Mouse (Mus musculus) limb, embryonic 14.5 days (tissue): ENCODE results near the gene Aldh18a1. TPM values are rescaled to one million over a fixed set of nuclear protein-coding genes. Genes with fewer than 3 reads are reported as not detected.

ENCODE experiments used
- ATAC-seq: fragments of 200-750 bp; cut with Nextera tagmentation; 2 replicates; pipeline ENCODE4 v1.8.0; 2017; ENCODE audit warnings: low read depth, moderate number of reproducible peaks, moderate TSS enrichment; ENCODE audit not compliant: low FRiP score
- DNase-seq: peaks from one replicate; pipeline ENCODE4 v3.0.0-alpha.2; 2015; ENCODE audit warnings: low spot score
- H3K27ac ChIP-seq: fragments of 300-500 bp; sonication (generic); replicated peaks from 2 replicates; pipeline ENCODE4 v1.5.1; 2014; ENCODE audit warnings: low read depth, mild to moderate bottlenecking, low read length, moderate library complexity, mixed read lengths
- H3K27me3 ChIP-seq: fragments of 300-500 bp; sonication (generic); 2 replicates; pipeline ENCODE4 v1.6.1; 2014; ENCODE audit warnings: low read length, mixed read lengths; ENCODE audit not compliant: control insufficient read depth, insufficient read depth
- H3K36me3 ChIP-seq: fragments of 300-500 bp; sonication (generic); 2 replicates; pipeline ENCODE4 v1.6.1; 2014; ENCODE audit warnings: mild to moderate bottlenecking, low read length, moderate library complexity, mixed read lengths; ENCODE audit not compliant: control insufficient read depth, insufficient read depth
- H3K4me1 ChIP-seq: fragments of 300-500 bp; sonication (generic); 2 replicates; pipeline ENCODE4 v1.6.1; 2014; ENCODE audit warnings: antibody characterized with exemption, low read length, mixed read lengths; ENCODE audit not compliant: control insufficient read depth, insufficient read depth
- H3K4me2 ChIP-seq: fragments of 300-500 bp; sonication (generic); replicated peaks from 2 replicates; pipeline ENCODE4 v1.6.1; 2014; ENCODE audit warnings: low read depth, mild to moderate bottlenecking, low read length, moderate library complexity; ENCODE audit not compliant: severe bottlenecking
- H3K4me3 ChIP-seq: fragments of 300-500 bp; sonication (generic); replicated peaks from 2 replicates; pipeline ENCODE4 v1.5.1; 2014; ENCODE audit warnings: low read length
- H3K9ac ChIP-seq: fragments of 300-500 bp; sonication (generic); 2 replicates; pipeline ENCODE4 v1.6.1; 2014; ENCODE audit warnings: mild to moderate bottlenecking, low read depth, low read length, moderate library complexity; ENCODE audit not compliant: severe bottlenecking
- H3K9me3 ChIP-seq: fragments of 300-500 bp; sonication (generic); 2 replicates; pipeline ENCODE4 v1.6.1; 2016; ENCODE audit warnings: low read length; ENCODE audit not compliant: control insufficient read depth
- POLR2A ChIP-seq: fragments of 200-500 bp; IDR thresholded peaks from 2 replicates; pipeline ENCODE4 v1.8.0; 2012; ENCODE audit warnings: inconsistent platforms, mild to moderate bottlenecking, moderate library complexity, borderline replicate concordance; ENCODE audit not compliant: insufficient read depth, insufficient read length; ENCODE audit errors: extremely low read depth
- WGBS: fragments of 180-500 bp; shearing (Covaris S2); extraction: QIAGEN DNeasy Blood & Tissue Kit; methylation state at CpG from one replicate; pipeline ENCODE4 v1.1.7; 2014; 5-methylcytosine and 5-hydroxymethylcytosine counted together
- polyA plus RNA-seq, 2 experiments: library from polyadenylated mRNA; depleted of rRNA in 1 of 2; stranded (reverse) in 1 of 2; unstranded in 1 of 2; fragments of >200 nt; fragmentation: Nextera tagmentation in 1 of 2; extraction: Ambion mirVana in 1 of 2; gene quantifications; 2 replicates each; pipeline versions ENCODE4 v1.2.1 to v1.2.3; 2012 to 2014

Aldh18a1 gene
- polyA plus RNA-seq, 2 experiments = 65.3 to 79.8 TPM

- Histone ChIP-seq H3K9me3 (peaks cover 2% of the 10 kb centered on the region; the same call in 1 of the 2 replicates), H3K4me1 (peaks cover 2% of the 10 kb centered on the region; the same call in 1 of the 2 replicates), H3K36me3 (peaks cover 68% of the 10 kb centered on the region), H3K4me2 (no peak overlapping the region), H3K27me3 (no peaks in the 10 kb centered on the region), H3K27ac (no peak overlapping the region), H3K9ac (no peak overlapping the region), H3K4me3 (no peak overlapping the region)
- no peak for TF ChIP-seq POLR2A
- WGBS = 93% methylated on average over 14 of the region's 14 CpGs
- DNase-seq (no peak), ATAC-seq (no peak)
Measured at GRCm38 (mm10) chr19:40553014-40553789, 35.1 kb downstream of the Aldh18a1 start.

- WGBS = 55% methylated on average over 6 of the region's 6 CpGs
Measured at GRCm38 (mm10) chr19:40549516-40550135, 38.6 kb downstream of the Aldh18a1 start.

GRCm38 (mm10) chr19:40548796-40549515 is 39.3 kb downstream of the Aldh18a1 start:
- no peak overlapping the region for H3K9ac ChIP-seq
- ATAC-seq (no peak), DNase-seq (no peak)
- H3K27me3 ChIP-seq = no peaks in the 10 kb centered on the region
- TF ChIP-seq POLR2A = no peak
- peaks cover 35% of the 10 kb centered on the region for H3K36me3 ChIP-seq
- no peaks in the 10 kb centered on the region for H3K9me3 ChIP-seq
- WGBS = 23% methylated on average over 5 of the region's 5 CpGs
- H3K27ac ChIP-seq = no peak overlapping the region
- H3K4me3 ChIP-seq = no peak overlapping the region
- H3K4me1 ChIP-seq = peaks cover 2% of the 10 kb centered on the region; the same call in 1 of the 2 replicates
- H3K4me2 ChIP-seq = no peak overlapping the region

More at GRCm38 (mm10) chr19:40549516-40550135, 38.6 kb downstream of the Aldh18a1 start:
- H3K9me3 ChIP-seq = no peaks in the 10 kb centered on the region
- H3K27ac ChIP-seq = no peak overlapping the region
- H3K9ac ChIP-seq = no peak overlapping the region
- no peak overlapping the region for H3K4me3 ChIP-seq
- H3K36me3 ChIP-seq = peaks cover 41% of the 10 kb centered on the region
- no peak for TF ChIP-seq POLR2A
- ATAC-seq (0 out of 2 replicates have a peak, but pooled peaks have one; percentile 31), DNase-seq (no peak)
- H3K27me3 ChIP-seq = no peaks in the 10 kb centered on the region
- peaks cover 2% of the 10 kb centered on the region; the same call in 1 of the 2 replicates for H3K4me1 ChIP-seq
- H3K4me2 ChIP-seq = no peak overlapping the region

- no peak overlapping the region for H3K4me3 ChIP-seq
- no peak overlapping the region for H3K4me2 ChIP-seq
- no peak overlapping the region for H3K27ac ChIP-seq
- H3K9ac ChIP-seq = no peak overlapping the region
- no peaks in the 10 kb centered on the region for H3K27me3 ChIP-seq
- ATAC-seq = no peak
- peaks cover 29% of the 10 kb centered on the region for H3K36me3 ChIP-seq
- WGBS = 63% methylated on average over 6 of the region's 6 CpGs
- TF ChIP-seq POLR2A = no peak
- no peaks in the 10 kb centered on the region for H3K9me3 ChIP-seq
- peaks cover 2% of the 10 kb centered on the region; the same call in 1 of the 2 replicates for H3K4me1 ChIP-seq
- no peak for DNase-seq
Measured at GRCm38 (mm10) chr19:40548386-40548785, 39.9 kb downstream of the Aldh18a1 start.

GRCm38 (mm10) chr19:40544856-40545255 is 43.4 kb downstream of the Aldh18a1 start:
- ATAC-seq (no peak), DNase-seq (peak; percentile 75)
- H3K4me3 ChIP-seq = no peak overlapping the region
- H3K27me3 ChIP-seq = no peaks in the 10 kb centered on the region
- 11% methylated on average over 3 of the region's 3 CpGs for WGBS
- H3K4me1 ChIP-seq = peaks cover 2% of the 10 kb centered on the region; the same call in 1 of the 2 replicates
- no peaks in the 10 kb centered on the region for H3K9me3 ChIP-seq
- no peak overlapping the region for H3K9ac ChIP-seq
- no peak overlapping the region for H3K27ac ChIP-seq
- TF ChIP-seq POLR2A = no peak
- no peaks in the 10 kb centered on the region for H3K36me3 ChIP-seq
- no peak overlapping the region for H3K4me2 ChIP-seq
